Mouse (Mus musculus): ENCODE measurements around the gene Hmg20a.
A peak's percentile ranks its signal among the peaks of the same experiment; 100 is the strongest.

Hmg20a gene

DNA sequence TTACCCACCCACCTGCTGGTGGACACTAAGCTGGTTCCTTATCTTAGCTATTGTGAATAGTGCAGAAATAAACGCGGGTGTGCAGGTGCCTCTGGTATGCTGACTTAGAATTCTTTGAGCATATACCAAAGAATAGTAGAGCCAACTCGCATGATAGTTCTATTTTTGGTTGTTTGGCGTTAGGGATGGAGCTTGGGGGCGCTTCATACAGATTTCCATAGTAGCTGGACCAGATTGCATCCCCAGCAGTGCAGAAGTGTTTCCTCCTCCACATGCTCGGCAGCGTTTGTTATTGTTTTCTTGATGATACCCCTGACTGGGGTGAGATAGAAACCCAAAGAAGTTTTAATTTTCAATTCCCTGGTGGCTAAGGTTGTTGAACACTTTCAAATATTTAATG, 21.3 kb downstream of the Hmg20a start:
- DNase-seq (ENCODE audit: low spot score): no peak

DNA sequence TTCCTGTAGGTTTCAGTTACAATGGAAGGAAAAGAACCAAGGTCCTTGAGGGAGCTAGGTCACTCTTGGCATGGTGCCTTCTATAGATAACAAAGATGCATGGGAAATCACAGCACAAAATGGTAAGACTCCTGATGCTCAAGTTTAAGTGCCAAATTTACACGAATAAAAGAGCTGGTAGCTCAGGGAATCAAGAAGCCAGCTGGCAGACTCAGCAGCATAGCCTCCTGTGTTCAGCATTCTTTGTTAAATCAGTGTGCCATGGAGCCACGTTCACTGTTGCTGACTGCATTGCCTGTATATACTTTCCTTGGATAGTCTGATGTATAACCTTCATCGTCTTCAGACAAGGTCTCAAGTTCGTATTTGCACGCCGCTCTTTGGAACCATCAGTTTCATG, 33.2 kb downstream of the Hmg20a start:
- no peak for DNase-seq (ENCODE audit: low spot score)

DNA sequence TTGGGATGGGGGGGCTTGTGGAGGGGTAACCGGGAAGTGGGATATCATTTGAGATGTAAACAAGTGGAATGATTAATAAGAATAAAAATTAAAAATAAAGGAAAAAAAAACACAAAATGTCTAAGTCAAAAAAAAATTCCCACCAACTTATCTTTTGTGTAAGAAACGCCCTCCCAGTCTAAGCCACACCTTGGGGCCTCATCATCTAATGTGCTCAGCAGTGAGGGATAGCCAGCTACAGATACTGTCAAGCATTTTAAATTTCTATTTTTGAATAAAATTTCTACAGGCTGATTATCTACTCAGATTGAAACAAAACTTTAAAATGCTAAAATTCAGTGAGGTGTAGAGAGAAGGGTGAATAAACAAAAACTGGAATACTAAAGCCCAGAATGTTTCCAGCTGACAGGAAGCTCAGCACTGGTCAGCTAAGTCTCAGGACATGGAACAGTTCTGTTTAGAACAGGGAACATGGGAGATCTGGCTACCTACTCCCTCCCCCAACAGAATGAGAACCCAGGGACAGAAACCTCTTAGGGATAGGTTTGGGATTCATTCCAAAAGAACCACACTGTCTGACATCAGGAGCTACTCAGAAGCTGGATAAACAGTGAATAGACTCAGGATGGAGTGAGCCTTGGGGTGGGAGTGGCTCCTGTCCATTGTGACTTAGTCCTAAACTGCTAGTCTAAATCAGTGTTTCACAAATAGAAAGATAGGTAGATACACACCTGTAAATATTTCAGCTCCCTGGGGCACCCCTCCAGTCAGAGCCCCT, 34.8 kb downstream of the Hmg20a start:
- no peak for DNase-seq (ENCODE audit: low spot score)

DNA sequence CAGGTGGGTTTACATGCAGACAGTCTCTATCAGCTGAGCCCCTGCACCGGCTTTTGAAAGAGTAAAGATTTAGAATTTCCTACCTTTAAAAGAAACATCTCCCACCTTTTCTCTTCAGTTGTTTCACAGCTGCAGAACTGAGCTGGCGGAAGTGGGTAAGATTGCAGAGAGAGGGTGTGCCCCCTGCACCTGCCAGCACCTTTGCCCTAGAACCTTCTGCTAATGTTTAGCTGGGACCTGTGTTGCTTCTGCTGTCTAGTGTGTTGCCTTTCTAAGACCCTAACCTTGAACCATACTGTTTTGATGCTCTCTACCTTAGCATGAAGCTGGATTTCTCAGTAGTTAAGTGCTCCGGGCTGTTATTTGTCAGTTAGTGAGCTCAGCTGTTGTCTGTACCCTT, 38.0 kb downstream of the Hmg20a start:
- DNase-seq (ENCODE audit: low spot score): no peak

DNA sequence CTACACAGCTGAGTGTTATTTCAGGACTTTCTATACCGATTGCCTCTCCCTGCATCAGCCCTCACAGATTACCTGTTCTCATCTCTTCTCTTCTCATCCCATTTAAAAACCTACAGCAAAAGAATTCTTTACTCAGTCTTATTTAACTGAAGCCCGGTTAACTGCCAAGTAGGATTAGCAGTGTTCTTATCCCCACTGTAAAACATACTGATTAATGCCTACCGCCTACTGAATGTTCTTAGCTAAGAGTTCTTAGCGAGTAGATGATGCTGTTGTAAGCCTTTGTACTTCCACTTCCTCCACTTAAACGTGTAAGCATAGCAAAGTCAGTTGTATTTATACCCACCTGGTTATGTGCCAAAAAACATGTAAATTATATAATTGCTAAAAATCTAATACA, 42.6 kb downstream of the Hmg20a start:
- DNase-seq (ENCODE audit: low spot score): no peak

DNA sequence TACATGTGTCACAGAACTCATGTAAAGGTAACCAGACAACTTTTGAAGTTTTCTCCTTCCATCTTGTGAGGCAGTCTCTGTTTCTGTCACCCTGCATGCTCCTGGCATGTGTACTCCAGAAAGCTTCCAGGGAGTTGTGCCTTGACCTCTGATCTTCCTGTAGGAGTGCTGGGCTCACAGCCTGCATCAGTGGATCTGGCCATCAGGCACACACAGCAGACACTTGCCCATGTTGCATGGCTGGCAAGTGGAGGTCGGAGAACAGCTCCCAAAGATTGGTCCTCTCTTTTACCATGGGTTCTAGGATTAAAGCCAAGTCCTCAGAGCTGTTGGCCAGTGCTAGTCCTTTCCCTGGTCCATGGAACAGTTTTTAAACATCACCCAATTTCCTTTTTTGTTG, 44.2 kb downstream of the Hmg20a start:
- no peak for DNase-seq (ENCODE audit: low spot score)

DNA sequence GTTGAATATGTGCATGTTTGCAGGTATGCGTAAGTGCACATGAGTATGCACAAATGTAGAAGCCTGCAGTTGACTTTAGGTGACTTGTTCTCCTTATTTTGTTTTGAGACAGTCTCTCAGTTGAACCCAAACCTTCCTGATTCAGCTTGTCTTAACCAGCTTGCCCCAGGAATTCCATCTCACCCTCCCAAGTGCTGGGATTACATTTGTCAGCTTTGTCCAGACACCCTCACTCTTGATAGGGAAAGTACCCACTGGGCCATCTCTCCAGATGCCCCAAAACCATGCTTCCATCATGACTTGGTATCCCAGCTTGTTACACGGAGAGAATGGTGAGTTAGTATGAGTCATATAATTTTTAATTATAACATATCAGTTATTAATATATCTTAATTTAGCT, 44.6 kb downstream of the Hmg20a start:
- DNase-seq (ENCODE audit: low spot score): no peak

DNA sequence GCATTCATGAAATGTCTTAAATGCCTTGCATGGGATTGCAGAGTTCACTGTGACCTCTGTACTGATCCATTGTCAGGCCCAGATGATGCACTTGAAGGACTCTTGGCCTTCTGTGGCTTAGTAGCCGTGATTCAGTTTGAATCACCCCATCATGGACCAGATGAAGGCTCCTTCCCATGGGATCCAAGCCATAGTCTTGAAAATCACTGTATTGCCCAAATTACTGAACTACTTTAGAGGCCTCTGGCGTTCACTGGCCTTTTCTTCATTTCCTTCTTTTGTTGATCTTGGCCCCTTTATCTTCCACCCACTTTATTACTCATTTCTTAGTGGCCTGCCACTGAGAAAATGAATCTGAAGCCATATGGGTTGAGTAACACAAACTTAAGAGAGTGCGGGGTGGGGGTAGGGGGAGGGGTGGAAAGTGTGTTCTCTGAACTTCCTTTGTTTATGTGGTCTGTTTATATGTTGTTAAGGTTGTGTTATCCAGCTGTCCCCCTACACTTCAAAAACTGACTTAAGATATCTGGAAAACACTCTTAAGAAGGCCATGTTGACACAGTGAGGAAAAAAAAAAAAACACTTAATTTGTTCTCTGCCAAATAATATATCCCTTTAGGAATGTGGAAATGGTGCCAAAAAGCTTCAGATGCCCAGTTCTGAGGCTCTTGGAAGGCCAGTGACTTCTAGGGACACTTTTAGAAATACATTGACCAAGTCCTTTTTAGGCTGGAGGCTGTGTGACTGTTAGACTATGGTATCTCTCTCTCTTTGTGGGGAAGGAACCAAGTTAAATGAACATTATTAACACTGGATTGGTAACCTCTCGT, 45.5 kb downstream of the Hmg20a start:
- DNase-seq (ENCODE audit: low spot score): no peak

DNA sequence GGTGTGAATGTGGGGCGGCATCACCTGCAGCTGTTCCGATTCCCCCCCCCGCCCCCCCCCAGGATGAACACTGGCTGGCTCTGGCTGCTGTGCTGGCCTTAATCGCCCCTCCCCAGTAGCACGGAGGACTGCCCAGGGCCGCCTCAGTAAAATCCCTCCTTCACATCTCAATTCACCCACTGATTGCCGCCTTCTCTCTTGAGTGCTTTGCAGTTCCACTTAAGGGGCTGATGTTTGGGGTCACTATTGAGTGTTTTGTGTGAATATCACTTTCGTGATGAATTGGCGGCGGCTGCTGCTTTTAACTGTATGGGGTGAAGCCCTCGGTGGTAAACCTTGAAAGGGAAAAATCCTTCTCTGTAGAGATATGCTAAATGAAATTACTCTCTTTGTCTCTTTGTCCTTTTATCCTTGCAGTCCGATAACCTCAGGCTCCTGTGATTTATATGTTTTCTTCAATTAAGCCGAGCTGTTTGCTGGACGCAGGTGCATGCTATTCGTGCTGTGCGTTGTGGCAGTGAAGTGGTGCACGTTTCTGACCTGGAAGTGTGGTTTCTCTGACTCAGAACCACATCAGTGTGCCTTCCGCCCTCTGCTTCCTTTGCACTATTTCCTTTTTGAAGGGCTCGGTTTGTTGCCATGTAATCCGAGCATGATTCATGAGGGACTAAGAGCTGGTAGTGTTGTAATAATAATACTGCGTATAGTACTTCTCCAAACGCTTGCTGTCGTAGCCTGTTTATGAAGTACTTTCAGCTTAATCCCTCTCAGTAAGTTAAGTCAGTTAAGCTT, 46.6 kb downstream of the Hmg20a start:
- peak; percentile 11 for DNase-seq (ENCODE audit: low spot score)

DNA sequence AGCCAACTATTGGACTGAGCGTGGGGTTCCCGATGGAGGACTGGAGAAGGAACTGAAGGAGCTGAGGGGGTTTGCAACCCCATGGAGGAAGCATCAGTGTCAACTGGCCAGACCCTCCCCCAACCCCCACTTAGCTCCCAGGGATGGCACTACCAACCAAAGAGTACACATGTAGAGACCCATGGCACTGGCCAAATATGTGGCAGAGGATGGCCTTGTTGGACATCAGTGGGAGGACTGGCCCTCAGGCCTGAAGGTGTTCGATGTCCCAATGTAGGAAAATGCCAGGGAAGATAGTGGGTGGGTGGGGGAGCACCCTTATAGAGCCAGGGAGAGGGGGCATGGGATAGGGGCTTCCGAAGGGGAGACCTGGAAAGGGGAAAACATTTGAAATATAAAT, 47.8 kb downstream of the Hmg20a start:
- no peak for DNase-seq (ENCODE audit: low spot score)

DNA sequence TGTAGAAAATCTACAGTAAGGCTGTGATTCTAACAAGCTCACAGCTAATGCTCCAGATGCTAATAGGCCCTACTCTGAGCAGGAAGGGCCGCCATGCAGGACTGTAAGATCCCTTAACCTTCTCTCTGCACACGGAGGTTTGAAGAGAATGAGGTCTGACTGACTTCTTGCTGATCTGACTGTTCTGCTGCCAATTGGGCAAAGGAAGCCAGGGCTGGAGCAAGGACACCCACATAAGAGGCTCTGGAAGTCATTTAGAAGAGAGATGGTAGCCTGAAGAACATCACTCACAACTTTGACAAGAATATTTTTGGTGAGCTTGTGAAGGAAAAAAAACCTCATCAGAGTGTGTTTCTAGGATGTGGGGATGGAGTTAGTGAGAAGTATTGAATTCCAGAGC, 51.2 kb downstream of the Hmg20a start:
- no peak for DNase-seq (ENCODE audit: low spot score)

DNA sequence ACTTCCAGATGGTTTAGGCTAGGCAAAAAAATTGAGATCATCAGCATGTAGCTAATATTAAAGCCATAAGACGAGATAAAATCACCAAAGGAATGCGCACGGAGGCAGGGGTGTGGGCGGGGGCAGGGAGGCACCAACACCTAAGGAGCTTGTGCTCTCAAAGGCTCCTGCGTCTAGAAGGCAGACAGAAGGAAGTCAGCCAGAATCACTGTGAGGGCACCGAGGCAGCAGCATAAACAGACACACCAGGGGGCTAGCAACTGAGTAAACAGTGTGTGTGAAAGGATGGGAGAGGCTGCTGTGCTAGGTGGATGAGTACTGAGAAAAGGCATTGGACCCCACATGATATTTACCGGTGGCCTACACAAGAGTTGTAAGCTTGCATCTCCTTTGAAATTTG, 51.9 kb downstream of the Hmg20a start:
- DNase-seq (ENCODE audit: low spot score): no peak

DNA sequence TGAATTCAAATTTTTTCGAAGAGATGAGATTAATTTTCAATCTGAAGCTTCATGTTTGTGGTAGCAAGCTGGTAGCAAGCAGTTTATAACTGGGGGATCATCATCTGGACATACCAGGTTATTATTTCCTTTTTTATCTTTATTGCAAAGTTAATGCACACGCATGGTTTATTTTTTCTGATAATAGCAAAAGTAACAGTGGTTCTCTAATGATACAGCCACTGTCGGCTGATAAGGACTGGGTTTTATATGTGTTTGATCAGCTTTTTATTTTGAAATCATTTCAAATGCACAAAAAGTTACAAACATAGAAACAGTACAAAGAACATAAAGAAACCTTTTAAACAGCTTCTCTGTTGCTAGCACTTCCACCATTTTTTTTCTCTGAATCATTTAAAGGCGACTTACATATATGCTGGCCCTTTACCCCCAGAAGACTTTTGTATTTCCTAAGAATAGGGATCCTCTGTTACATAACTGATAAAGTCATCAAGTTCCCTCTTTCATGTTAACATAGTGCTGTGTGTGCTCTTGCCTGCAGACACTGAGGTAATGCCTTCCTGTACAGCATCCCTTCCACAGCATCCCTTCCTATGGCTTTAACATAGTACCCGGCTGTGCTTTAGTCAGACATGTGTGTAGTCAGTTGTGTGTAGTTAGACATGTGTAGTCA, 60.7 kb downstream of the Hmg20a start:
- no peak for DNase-seq (ENCODE audit: low spot score)

DNA sequence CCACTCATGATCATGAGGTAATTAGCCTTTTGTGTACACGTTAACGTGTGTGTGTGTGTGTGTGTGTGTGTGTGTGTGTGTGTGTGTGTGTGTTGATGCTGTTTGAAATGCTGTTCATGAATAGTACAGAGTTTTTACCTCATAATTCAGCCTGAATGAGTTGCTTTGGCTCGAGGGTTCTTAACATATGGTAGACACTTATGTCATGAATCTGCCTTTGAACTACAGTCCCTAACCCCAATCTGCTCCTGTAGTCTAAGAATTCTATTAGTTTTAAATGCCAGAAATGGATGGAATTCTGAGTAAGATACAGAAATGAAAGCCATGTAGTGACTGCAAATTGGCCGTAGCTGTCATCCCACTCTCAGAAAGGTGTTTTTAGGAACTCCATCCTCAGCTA, 64.2 kb downstream of the Hmg20a start:
- no peak for DNase-seq (ENCODE audit: low spot score)

DNA sequence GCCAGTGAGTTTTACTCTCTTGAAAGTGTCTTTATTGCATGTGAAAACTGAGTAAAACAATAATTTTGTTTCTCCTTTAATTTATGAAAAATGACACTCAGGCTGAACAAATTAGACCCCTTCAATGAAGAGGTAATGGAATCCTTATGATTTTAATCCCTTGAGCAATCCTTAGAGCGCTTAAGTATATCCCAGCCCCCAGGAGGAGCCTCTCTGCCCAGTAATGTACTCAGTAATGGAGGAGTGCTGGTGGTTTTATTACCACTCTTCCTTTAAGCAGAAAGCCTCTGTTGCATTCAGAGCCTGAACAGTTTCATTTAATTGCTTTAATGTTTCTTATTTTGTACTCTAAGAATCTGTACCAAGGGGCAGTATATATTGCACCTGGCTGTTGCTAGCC, 67.0 kb downstream of the Hmg20a start:
- DNase-seq (ENCODE audit: low spot score): no peak

DNA sequence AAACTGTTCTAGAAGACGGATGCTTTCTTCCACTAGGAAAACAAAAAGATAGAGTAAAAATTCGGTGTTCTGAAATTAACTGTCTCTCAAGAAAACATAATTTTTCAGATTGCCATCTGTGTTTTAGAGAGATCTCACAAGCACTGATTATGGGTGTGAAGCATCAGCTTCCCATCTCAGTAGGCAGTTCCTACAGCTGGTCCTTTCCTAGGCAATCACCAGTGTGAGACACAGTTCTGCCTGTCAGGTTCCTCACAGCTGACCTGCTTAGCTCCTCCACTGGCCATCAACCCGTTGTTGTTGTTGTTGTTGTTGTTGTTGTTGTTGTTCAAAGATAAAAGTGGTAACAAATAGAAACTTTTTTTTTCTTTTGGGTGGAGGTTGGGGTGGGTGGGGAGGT, 67.7 kb downstream of the Hmg20a start:
- no peak for DNase-seq (ENCODE audit: low spot score)

DNA sequence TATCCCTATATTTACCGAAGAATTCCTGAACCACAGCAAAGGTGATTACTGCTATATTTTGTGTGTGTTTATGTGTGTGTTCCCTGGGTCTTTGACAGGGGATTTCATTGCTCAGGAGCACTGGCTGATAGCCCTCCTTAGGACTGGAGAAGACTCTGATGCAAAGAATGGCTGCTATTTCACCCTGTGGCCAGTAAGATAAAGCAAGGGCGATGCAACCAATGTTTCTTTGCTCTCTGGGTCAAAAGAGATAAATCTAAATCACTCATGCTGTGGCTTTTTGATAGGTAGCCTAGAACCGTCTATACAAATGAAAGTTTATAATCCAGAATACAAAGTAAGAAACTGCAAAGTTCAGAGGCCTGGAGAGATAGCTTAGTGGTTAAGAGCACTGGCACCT, 69.2 kb downstream of the Hmg20a start:
- no peak for DNase-seq (ENCODE audit: low spot score)

DNA sequence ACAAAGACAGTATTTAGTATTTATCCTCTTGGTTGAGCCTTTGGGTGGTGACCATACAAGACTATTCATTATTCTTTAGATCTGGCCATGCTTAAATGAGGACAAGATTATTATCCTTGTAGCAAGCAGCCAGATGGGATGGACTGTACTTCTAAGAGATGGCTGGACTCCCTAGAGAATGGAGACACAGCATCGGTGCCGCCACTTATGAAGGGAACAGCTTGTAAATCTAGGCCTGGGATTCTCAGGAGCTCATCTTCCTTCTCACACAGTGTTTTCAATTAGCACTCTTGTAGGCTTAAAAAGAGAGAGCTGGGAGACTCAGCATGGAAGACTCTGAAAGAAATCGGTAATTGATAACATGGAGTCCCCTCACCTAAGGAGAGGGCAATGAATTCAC, 74.0 kb downstream of the Hmg20a start:
- no peak for DNase-seq (ENCODE audit: low spot score)

DNA sequence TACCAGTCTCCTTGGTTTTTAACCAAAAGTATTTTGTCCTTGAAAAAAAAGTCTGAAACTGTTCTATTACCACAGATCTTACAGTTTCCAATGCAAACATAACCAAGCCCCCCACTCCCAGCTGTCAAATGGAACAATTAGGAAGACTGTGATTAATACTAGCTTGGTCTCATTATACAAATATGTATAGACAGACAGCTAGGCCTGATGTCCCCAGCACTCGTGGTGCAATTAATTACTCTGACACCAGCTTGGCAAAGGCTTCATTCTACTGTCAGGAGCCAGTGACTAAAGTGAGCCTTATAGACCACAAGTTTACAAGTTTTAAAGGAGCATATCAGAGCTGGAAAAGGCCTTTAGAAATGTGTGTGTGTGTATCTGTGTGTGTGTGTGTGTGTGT, 74.5 kb downstream of the Hmg20a start:
- no peak for DNase-seq (ENCODE audit: low spot score)

DNA sequence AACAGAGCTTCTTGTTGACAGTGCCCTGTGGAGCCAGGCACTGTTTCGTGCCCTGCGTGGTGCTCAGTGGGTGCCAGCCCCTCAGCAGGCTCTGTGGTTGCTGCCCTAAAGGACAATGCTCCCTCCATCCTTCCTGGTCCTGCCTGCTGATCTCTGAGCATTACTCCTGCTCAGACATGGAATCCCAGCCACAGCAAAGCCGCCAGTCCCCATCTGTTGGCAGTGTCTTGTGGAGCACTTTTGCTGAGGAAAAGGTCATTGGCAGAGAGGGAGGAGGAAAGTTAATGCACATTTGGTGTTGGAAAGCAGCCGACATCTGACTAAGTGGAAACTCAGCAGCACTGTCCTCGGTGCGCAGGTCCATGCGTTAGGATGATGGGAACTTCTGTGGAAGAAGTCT, 76.7 kb downstream of the Hmg20a start:
- no peak for DNase-seq (ENCODE audit: low spot score)

DNA sequence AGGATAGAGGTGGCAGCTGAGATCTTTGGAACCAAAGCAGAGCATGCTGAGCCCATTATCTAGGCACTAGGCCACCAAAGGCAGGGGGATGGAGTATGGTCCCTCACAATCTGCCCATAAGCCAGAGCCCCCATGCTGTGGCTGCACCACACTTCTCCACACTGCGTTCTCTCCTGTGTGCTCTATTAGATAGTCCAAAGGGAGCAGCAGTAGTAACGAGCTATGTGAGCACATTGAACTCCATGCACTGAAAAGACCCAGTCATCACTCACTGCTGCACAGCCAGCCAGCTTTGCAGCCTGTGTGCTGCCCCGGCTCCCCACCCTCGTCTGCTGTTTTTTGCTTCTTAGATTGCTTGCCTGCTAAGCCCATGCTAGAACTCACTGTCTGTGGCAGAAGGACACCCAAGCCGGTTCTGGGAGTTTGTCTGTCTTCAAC, 77.4 kb downstream of the Hmg20a start:
- DNase-seq (ENCODE audit: low spot score): no peak

DNA sequence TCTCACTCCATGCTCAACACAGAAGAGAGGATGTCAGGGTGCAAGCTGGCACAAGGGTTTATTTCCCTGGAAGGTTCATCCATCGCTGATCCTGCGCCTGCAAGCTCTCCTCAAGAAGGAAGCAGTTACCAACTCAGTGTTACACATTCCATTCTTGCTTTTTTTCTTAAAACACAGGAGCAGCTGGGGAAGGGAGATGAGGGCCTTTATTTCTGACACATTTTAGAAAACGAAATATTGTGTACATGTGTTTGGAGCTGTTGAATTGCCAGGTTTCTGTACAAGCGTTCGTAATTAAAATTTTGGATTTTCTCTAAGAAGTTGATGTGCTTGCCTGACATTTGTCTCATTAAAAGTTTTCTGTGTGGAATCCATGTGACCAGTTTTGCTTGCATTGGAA, 78.2 kb downstream of the Hmg20a start:
- no peak for DNase-seq (ENCODE audit: low spot score)
